Mouse (Mus musculus): ENCODE results near the gene Sel1l3.

The Sel1l3 gene

DNA sequence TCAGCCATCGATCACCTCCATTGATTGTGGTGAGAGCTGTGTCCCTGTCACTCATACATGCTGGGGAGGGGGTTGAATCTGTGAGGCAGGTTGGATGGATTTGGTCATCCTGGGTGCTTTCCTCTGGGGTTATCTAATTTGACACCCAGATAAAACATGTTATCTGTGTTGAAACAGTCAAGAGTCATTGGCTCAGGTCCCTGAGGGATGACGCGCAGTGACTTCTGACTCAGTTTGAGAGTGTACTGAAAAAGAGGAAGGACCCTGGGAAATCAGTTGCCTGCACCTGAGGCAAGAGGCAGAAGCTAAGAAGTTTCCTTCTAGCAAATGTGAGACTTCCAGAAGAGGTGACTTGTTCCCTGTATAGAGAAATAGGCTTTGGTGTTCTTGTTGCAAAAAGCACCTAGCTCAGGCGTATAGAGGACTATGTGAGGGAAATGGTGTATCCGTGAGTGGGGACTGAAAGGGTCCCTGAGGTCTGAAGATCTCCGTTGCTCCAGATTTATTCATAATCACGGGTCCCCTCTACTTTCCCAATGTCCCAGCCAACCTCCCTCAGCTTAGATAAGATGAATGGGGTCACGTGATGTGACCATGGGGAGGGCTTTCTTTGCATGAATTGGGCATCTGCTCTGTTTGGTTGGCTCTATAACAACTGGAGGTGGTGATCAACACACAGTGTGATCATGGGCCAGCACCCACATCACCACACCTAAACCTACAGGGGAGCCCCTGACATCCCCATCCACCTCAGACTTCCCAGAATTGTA lies 73.4 kb downstream of the Sel1l3 start:
- no peak for DNase-seq

DNA sequence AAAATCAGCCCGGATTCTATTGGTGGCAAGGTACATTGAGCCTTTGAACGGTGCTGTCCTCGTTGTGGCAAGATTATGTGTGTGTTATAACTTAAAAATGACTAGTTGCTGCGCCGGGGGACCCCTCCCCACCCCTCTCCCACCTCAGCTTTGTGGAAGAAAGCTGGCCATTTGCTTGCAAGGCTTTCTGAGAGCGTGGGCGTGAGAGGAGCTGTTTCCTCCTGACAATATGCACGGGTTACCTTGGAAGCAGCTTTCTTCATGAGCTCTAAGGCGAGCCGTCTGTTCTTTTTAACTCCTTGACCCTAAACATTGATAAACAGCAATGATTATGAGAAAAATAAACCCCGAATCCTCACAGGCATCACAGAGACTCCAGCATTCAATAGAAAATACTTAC lies 74.2 kb downstream of the Sel1l3 start:
- DNase-seq = no peak

DNA sequence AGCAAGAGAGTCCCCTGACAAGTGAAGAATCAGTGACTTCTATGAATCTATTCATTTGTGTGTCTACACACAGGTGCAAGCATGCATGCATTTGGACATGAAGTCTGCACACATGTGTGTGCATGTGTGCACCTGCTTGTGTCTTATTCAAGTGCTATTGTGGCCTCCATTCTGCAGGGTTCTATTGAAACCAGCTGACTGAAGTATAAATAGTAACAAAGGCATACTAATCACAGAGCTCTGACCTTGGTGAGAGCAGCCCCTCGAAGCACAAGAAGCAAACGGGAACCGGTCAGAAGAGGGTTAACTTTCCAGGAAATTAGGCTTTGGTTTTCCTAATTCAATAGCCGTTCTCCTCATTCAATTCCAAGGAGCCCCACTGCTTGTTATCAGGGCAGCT lies 74.6 kb downstream of the Sel1l3 start:
- no peak for DNase-seq

DNA sequence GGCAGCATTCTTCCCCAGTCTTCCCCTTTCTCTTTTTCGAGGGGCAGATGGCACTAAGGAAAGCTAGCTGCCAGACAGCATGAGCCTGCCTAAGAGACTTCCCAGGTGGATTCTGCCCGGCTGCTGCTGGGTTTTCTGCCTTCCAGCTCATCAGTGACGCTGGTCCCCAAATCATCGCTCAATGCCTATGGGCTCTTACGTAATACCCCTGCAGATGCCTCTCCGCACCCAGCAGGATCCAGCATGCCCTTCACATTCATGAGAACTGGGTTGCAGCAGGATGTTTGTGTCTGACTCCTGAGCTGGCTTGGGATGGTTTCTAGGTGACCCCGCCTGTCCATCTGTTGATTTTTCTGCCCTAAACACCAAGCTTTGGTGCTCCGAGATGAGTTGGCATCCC lies 75.7 kb downstream of the Sel1l3 start:
- DNase-seq = no peak

DNA sequence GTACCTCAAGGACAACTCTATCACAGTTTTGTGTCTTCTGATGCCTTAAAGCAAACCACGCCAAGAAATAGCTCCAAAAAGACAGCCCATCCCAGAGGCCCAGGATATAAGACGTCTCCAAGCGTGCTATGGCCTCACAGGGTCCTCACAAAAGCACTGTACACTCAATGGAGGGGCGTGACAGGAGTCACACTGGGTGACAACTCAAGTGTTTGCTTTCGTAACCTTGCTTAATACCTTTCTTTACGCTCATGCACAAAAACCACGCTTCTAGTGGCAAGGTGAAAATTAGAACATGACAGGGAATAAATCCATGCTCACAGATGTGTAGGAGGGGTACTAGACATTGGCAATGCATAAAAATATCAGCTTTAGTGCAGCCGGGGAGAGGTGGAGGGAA lies 77.7 kb downstream of the Sel1l3 start:
- no peak for DNase-seq

DNA sequence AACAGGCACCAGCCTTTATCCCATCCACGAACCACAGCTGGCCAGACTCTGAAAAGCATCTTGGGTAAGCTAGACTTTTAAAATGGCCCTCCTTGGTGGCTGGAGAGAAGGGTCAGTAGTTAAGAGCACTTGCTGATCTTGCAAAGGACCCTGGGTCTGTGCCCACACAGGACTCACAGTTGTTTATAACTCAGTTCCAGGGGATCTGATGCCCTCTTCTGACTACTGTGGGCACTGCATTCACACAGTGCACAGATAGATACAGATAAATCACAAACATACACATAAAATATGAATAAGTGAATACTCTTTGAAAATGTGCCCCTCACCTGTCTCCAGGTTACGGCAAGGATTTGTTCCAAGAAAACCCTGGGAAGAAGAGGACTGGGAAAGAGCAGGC lies 79.7 kb downstream of the Sel1l3 start:
- DNase-seq = no peak

DNA sequence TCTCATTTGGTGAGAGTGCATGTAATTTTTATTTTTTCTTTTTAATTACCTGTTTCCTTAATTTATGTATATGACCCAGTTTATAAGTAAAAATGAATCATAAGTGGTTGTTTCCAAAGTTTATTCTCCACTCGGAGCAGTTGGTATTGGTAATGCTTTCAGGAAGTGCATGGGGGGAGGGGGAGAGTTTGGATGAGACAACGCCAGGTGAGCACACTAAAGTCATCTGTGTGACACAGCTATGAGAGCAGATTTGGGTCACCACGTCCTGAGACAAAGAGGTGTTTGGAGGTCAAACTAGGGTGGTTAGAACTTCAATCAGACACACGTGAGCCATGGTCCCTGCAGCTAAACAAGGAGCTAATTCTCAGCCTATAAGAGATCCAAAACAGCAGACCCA lies 89.0 kb downstream of the Sel1l3 start:
- no peak for DNase-seq

DNA sequence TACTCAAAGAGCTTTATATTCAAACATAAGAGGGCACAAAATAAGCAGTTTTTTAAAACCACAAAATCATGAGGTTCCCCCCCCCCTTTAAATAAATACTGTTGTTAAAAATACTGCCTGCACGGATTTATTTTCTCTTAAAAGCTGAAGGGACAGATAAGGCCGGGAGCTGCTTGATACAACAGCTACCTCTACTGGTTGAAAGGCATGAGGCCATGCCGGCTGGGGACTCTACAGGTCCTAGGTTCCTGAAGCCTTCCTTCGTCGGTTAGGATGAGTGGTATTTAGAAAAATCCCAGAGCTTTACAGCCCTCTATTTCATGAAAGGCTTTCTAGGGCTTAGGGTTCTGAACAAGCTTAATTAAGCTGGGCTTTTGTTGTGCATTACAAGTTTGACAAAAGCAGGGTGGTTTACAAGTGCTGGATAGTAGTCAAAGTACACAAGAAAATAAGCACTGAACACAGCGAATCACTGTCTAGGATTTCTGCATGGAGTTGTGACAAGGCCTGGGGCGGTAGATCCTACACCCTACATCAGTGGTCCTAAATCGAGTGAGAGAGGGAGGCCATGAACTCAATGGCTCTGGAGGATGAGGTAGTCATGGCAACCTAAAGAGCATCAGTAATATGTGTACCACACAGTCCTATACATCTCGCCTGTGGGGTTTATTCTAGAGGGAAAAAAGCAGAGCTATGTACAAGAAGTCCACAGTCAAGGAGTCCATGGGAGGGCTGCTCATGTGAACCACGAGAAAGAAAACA lies 90.0 kb downstream of the Sel1l3 start:
- DNase-seq = peak; percentile 59

DNA sequence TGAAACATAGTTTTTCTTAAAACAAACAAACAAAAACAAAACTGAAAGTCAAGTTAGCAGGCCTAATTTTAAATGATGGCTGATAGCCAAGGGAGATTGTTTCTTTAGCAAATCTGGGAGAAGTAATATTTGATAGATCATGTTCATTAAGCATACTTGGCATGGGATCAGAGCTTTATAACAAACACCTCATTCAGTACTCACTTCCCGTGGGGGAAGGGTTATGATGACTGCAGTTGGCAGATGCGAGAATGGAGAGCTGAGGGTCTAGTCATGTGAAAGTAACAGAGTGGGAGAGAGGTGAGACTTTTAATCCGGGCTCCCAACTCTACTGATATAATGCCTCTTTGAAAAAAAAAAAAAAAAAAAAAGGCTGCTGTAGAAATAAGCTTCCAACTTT lies 94.0 kb downstream of the Sel1l3 start:
- DNase-seq = no peak

DNA sequence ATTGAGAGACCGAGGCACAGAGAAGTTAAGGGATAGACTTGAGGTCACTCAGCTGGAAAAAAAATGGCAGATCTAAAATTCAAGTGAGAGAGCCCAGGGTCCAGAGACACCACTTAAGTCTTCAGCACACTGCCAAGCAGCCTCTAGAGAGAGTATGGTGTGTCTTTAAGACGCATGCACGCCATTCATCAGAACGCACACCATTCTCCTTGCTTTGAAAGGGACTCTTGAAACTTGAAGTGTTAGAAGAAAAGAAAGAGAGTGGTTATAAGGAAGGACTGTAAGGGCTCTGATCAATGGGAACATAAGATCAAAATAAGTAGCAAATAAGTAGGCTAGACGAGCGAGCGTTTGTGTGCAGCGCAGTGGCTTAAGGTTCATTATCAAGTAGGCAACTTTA lies 95.5 kb downstream of the Sel1l3 start:
- DNase-seq = no peak

DNA sequence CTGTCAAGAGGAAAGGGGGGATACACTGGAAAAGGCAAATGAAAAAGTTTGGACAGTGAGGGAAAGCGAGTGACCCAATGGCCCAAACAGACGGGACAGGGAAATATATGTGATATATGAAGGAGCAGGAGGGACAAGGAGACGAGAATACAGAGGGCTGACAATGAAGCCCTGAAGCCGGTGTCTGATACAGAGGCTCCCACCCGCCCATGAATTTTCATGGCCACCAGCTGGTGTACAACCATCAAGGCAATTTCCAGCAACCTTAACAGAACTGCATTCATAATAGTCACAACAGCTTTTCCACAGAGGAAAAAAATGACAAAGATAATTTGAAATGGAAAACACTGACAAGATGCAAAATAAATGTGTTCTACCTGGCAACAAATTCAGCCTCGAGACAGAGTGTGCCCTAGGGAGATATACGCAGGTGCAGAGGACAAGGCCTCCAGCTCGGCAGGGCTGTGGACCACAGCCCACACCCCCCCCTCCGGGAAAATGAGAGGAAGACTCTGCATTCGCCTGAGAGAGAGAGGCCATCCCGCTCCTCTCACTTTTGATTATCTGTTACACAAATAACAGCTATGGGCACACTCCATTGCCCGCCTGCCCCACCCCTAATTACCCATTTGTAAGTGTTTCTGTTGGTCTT lies 99.0 kb downstream of the Sel1l3 start:
- no peak for DNase-seq

DNA sequence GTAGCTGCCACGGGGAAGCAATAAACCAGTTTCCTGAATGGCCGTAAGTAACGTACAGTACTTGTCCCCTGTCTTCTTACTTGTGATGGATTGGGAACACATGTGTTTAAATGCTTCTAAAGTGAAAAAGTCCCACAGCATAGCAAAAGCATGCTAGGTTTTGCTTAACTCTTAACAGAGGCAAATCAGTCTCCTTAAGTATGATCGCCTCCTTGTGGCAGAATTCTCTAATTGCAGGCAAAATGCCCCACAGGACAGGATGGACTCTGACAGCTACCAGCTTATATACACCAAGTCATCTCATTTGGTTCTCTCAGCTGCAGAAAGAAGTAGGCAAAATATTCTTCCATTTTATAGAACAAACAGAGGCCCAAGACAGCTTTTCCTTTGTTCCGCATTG lies 100.8 kb downstream of the Sel1l3 start:
- DNase-seq = no peak

DNA sequence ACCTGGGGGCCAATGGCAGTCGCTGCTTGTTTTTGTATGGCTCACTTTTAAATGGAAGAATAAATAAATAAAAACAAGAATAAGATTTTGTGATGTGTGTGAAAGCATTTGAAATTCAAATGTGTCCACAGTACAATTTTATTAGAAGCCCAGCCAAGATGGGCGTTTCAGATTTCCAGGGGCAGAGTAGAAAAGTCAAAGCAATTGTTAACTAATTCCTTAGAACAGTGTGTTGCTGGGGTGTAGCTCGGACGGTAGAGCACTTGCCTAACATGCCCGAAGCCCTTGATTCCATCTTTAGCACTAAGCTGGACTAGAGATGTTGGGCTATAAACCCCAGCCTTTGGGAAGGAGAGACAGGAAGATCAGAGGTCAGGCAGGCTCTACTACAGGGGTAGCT lies 102.7 kb downstream of the Sel1l3 start:
- no peak for DNase-seq

DNA sequence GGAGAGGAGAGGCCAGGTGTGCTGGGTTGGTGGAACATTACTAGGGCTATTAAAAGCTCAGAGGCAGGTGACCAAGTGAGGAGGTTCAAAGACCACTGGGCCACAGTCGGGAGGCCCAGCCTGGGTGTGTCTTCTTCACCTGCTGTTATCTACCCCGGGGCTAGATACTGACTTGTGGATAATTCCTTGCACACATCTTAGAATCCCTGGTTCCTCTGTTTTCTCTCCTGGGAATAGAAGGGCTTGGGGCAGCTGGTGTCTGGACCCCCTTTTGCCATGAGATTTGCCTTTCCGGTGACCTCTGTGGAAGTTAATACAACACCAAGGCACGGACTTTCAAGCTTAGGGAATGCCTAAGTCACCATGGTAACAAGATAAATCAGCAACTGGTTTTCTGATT lies 103.5 kb downstream of the Sel1l3 start:
- DNase-seq = no peak

DNA sequence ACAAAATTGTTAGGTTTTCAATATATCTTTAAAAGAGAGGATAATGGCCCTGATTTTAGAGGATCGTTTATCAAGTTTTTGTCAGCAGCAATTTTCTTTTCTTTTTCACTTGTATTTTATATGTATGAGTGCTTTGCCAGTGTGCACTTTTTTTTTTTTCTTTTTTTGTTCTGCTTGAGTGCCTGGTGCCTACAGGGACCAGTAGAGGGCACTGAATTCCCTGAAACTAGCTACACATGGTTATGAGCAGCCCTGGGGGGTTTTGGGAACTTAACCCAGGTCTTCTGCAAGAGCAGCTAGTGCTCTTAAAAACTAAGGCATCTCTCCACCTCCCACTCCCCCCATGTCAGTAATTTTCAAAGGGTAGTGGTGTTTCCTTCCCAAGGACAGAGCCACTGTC lies 105.1 kb downstream of the Sel1l3 start:
- no peak for DNase-seq

DNA sequence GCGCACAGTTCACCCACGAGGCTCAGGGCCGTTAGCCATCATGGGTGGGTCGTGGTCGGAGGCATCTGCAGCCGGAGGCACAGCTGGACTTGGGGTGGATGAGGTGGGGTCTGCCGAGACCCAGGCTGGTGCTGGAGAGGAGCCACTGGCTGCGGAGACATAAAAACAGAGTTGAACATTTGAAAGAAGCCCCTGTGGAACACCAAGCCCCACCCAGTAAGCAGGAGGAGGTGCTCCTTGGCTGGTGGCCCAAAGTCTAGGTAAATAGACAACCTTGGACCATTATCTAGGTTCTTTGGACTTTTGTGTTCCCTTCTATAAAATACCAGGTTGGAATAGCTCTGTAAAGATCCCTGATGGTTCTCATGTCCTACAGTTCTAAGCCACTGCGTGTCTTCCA lies 105.7 kb downstream of the Sel1l3 start:
- DNase-seq = no peak

DNA sequence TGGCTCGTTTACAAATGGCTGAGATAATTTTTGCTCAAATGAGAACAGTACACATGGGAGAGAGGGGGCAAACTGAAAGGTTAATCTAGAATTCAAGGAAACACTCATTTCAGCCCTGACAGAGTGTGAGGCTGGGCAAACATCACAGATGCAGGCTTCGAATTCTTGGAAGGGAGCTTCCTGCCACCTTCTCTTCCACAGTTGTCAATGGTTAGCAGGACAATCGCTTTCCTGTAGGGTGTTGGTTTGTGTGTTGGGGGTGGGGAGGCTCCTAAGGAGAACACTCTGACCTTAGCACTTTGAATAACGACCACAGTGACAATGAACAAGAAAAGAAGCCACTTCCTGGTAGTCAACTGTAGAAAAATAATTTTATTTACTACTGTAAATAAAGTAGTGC lies 107.0 kb downstream of the Sel1l3 start:
- DNase-seq = no peak

DNA sequence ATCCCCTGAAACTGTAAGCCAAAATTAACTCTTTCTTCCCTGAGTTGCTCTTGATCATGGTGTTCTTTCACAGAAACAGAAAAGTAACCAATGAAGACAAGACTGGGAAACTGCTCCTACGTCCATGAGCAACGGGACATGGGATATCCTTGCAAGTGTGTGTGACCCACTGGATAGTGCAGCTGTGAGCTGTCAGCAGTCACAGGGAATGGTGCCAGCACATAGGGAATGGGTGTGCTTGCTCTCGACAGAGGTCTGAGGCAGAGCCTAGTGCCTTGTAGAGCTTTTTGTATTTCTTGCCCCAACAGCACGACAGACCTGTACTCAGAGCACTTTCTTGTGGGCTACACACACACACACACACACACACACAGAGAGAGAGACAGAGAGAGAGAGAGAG lies 107.6 kb downstream of the Sel1l3 start:
- DNase-seq = peak; percentile 42

DNA sequence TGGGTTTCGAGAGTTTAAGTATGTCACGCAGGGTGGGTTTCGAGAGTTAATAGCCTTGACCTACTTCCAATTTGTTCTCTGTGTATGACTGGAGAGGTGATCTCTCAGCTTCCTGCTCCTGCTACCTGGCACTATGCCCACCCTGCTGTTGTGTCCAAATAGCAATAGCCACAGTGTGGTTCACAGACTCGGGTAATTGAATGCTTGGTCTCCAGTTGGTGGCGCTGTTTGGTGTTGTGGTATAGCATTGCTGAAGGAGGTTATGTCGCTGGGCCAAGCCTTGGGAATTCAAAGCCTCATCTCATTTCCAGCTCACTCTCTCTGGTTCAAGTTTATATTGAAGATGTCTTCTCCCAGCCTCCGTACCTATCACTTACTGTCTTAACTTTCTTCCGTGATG lies 108.0 kb downstream of the Sel1l3 start:
- peak; percentile 51 for DNase-seq

DNA sequence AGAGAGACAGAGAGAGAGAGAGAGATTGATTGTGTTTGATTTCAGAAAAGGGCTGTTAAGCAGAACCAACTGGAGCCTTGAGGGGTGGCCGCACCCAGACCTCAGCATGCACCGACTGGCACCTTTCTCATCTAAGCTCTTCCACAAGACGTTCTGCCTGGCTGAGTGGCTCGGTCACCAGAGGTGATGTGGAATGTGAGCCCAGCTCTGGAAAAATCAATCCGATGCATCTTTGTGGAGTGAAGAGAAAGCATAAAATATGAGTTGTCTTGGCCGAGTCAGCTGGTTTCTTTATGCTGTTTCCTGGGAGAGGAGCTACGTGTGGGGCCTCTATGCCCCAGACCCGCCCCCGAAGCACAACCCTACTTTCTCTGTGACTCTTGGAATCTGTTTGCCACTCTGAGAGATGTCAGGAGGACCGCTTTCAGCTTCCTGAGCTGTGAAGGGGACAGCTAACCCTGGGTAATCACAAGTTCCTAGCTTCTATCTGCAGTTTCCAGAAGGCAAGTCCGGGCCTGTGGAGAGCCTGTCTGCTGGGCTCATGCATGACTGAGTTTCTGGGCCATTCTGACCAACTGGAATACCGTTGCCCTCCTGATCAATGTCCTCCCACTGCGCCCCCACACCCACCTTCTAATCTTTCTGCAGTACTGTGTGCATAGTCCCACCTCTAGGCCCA lies 109.4 kb downstream of the Sel1l3 start:
- DNase-seq = no peak

DNA sequence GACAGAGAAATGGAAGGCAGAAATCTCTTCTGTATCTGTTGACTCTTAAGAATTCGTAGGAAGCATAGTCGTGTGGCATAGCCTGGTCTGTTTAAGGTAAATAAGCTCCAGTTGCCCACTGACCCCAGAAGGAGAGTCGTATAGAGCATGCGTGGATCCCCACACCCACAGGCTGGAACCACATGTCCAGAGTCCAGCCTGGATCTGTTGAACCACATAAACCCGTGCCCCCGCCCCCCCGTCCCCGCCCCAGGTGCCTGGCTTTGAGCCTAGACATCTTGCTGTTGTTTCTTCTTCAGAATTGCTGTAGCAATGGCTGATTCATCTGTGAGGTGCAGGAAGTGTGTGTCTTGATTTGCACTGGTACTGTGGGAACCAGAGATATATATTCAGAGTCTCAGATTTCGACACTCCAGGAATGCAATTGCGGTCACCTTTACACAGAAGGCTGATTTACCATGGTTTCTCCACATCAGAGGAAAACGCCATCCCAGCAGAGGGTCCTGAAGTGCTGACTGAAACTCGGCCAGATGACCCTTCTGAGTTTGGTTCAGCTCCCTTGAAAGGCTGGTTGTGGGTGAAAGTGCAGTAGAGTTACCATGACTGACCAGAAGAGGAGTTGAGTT lies 111.8 kb downstream of the Sel1l3 start:
- no peak for DNase-seq

DNA sequence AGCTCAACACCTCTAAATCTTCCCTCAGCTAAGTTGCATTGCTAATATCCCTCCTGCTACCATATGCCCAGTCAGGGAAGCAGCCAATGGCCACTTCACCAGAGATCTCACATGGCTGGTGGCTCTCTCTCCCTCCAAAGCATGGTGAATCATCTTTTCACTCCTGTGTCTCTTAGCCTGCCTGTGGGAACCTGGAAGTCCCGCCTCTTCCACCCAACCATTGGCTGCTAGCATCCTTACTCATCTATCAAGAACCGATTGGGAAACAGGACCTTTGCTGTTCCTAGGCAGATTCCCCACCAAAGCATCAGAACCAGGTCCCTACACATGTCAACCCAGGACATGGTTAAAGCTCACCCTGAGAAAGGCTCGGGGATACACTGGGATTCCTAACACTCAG lies 122.4 kb downstream of the Sel1l3 start:
- no peak for DNase-seq

DNA sequence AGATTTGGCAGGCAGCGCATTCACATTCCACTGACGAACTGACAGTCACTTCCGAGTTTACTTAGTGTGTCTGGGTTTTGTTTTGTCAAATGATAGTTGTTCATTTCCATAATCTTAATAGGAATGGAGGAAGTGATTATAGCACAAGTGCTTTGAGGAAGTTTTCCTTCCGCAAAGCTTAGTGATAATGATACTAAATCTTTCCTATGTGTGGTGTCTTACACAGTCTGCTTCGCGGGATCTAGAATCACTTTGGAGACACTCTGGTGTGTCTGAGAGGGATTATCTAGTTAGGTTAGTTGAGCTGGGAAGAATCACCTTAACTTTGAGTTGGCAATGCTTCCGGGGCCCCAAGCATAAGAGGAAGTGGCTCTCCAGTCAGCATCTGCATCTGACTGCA lies 126.3 kb downstream of the Sel1l3 start:
- DNase-seq = no peak

Measured in lung, postnatal 14 days (tissue).